Mouse (Mus musculus): ENCODE measurements at regions not wholly inside any gene's neighbourhood (a gene's known extent, or its start where the extent isn't known, plus 50 kb on each side); places are given as distances from the start of the nearest gene placed in this dataset.
A peak's percentile ranks its signal among the peaks of the same experiment; 100 is the strongest.

DNA sequence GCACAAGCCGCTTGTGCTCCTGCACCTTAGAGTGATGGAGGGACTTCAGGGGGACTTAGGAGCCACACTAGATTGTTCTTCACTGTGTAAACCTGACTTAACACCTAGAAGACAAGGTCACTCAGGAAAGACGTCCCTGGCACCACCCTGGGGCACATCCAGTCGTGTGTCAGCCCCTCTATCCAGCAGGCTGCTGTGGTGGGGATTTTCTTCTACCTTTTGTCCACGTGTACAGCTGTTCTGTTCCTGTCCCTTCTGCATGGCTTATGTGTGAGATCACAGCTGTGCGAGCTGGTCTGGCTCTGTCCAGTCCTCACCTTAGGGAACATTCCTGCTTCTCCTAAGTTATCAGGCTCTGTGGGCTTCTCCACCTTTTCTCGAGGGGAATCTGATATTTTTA lies 286.0 kb upstream of the Id2 start:
- no peak for DNase-seq (ENCODE audit: low spot score)

GRCm38 (mm10) chr12:25382475-25382874 lies 285.5 kb upstream of the Id2 start:
- no peak for DNase-seq (ENCODE audit: low spot score)

GRCm38 (mm10) chr12:25381619-25382018 lies 284.7 kb upstream of the Id2 start:
- DNase-seq (ENCODE audit: low spot score) = peak; percentile 10

- DNase-seq (ENCODE audit: low spot score) = no peak
These were observed 283.1 kb upstream of the Id2 start for GRCm38 (mm10) chr12:25379996-25380395.

DNA sequence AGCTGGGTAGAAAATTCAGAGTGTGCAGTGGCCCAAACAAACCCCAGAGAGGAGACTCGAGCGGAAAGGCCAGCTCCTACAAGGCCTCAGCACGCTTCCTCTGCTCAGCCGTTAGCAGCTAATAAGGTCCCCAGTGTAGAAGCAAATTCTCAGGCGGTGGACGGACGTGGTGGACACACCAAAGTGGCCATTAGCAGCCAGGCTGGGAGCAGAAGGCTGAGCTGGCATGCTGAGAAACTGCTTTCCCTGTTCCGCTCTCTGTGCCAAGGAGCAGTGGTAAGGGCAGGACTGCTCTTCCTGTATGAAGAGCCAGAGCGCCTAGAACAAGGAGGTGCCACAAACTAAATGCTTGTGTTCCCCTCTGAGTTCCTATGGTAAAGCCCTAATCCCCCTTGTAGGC lies 282.1 kb upstream of the Id2 start:
- no peak for DNase-seq (ENCODE audit: low spot score)

GRCm38 (mm10) chr12:25378036-25378645 lies 281.2 kb upstream of the Id2 start:
- DNase-seq (ENCODE audit: low spot score) = no peak

- no peak for DNase-seq (ENCODE audit: low spot score)
These were observed 279.5 kb upstream of the Id2 start for GRCm38 (mm10) chr12:25376451-25376850.

DNA sequence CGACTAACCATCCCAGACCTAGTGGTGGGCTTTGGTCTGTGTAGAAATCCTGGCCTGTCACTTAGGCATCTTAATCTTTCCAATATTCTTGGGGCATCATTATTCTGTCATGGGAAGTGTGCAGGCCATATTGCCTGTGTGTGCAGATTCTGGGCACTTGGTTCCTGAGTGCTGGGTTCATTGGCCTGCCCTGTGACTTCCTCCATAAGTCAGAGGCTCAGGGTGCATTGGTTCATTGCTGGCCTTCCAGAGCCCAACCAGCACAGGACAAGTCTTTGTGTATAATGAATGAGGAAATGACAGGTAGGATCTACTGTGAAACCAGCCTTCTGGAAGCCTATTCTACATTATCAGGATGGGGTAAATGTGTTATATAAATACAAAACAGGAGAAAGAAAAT lies 270.6 kb upstream of the Id2 start:
- DNase-seq (ENCODE audit: low spot score) = no peak

DNA sequence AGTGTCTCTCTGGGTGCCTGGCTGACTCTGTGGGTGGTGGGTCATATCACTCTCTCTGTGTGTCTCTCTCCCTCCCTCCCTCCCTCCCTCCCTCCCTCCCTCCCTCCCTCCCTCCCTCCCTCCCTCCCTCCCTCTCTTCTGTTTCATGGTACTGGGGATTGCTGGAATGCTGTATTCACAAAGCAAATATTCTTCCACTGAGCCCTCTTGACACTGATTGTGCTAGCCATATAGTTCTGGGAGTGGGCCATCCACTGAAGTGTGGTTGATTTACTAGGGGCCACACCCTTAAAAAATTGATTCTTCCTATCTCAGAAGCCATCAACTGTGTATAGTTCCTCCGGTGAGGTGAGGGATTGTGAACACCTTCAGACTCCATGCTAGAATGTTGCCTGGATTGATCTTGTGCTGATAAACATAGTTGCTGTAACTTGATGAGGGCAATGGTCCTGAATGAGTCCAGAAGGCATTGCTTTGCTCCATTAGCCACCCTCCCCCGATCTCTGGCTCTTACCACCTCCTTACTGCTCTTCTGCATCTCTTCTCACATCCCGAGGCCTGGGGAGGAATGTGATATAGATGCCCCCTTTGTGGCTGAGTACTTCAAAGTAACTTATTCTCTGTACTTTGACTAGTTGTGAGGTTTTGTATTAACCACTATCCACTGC lies 268.8 kb upstream of the Id2 start:
- no peak for DNase-seq (ENCODE audit: low spot score)

DNA sequence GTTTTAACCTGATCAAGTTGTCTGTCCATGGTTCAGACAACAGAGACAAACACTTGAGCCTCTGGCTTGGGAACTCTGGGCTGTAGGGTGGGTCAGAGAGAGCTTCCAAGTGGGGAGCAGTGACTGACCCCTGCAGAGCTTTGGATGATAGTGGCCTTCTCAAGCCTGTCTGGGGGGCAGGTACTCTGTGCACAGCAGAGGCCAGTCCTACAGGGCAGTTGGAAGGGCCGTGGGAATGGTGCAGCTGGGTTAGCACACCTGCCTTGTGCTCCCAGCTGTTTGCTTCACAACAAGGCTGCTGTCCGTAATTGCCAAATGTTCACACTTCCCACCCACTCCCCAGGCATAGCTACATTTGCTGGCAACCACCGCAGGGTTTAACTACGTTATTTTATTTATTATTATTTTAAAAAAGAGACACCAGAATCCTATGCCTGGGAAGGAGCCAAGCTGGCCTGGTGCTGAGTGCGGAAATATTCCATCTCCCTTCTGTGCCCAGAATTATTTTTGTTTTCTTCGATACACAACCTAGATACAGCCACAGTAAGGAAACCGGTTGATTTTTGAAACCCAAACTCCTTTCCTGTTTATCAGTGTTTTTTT lies 268.1 kb upstream of the Id2 start:
- no peak for DNase-seq (ENCODE audit: low spot score)

DNA sequence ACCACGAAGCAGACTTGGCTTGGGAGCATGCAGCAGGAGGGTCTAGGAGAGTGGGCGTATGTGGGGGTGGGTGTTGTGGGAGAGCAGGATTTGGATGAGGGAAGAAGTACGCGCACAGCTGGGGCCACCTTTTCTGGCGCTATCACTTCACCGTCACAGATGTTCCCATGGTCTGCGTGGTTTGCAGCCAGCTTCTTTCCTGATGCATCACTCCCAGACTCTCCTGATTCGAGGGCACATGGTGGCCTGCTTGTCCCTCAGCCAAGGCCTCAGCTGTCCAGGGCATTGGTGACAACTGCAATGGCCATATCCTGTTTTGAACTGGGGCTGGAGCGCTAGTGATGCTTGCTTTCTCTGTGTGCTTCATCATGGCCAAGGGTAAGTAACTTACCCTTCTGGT lies 266.9 kb upstream of the Id2 start:
- DNase-seq (ENCODE audit: low spot score) = no peak

GRCm38 (mm10) chr12:25363341-25363740 lies 266.4 kb upstream of the Id2 start:
- DNase-seq (ENCODE audit: low spot score) = no peak

GRCm38 (mm10) chr12:25362771-25363170 lies 265.8 kb upstream of the Id2 start:
- no peak for DNase-seq (ENCODE audit: low spot score)

DNA sequence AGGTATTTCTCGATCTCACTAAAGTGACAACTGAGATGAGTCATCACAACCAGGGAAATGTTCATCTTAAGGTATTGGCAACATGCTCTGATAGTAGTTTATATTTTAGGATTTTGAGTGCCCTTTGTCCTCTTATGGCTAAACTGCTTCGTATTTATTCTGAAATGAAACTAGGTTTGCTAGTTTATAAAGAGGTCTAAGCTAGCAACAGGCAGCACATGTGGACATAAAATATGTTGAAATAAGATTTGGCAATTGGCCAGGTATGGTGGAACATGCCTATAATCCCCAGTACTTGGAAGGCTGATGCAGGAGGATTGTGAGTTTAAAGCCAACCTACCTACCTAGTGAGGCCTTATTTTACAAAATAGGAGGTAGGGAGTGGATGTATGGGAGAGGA lies 263.8 kb upstream of the Id2 start:
- no peak for DNase-seq (ENCODE audit: low spot score)

DNA sequence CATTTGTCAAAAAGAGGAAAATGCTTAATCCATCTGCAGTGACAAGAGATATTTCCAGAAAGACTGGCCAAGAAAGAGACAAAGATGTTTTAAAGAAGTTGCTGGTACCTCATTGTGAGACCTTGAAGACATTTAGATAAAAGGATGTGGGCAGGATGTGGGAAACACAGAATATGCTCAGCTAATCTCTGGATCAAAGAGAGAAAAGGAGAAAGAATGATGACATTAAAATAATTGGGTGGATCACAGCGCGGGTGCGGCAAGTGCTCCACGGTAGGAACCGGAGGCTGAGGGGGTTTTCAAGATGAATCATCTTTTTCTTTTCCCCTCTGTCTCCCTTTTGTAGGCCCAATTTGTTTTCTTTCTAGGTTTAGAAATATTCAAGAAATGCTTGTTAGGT lies 263.0 kb upstream of the Id2 start:
- DNase-seq (ENCODE audit: low spot score) = no peak

GRCm38 (mm10) chr12:25358846-25359525 lies 262.0 kb upstream of the Id2 start:
- no peak for DNase-seq (ENCODE audit: low spot score)

DNA sequence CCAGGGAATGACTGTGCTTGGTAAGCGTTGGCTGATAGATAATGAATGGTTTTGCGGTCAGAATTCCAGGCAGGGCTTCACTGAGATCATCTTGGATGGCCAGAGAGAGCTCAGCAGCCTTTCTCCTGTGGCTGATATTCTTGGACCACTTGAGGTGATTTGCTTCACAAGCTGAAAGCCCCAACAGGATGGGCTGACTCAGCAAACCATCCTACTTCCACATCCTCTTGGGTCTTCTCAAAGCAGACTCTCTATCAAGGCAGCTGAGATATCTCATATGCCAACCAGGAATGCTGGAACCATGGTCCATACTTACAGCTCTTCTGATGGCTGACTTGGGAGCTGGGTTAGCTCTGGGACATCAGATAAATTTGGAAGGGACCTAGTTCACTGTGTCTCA lies 259.8 kb upstream of the Id2 start:
- no peak for DNase-seq (ENCODE audit: low spot score)

DNA sequence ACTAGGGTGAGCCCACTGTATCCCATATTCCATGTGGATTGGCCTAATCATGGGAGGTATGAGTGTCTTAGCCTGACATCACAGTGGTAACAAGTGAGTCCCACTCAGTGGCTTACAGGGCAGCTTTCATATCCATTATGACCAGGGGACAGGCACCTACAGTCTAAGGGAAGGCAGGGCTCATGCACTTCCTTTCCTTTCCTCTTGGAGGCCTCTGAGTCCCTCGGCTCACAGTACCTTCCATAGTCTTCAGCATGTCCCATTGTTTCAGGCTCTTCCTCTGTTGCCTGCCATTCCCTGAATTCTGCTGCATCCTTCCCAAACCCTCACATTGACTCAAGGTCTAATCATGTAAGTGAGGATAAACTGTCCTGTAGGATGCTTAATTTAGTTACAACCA lies 258.3 kb upstream of the Id2 start:
- DNase-seq (ENCODE audit: low spot score) = no peak

- DNase-seq (ENCODE audit: low spot score) = no peak
These were observed 256.5 kb upstream of the Id2 start for GRCm38 (mm10) chr12:25353402-25353896.

GRCm38 (mm10) chr12:25352160-25352559 lies 255.2 kb upstream of the Id2 start:
- no peak for DNase-seq (ENCODE audit: low spot score)

DNA sequence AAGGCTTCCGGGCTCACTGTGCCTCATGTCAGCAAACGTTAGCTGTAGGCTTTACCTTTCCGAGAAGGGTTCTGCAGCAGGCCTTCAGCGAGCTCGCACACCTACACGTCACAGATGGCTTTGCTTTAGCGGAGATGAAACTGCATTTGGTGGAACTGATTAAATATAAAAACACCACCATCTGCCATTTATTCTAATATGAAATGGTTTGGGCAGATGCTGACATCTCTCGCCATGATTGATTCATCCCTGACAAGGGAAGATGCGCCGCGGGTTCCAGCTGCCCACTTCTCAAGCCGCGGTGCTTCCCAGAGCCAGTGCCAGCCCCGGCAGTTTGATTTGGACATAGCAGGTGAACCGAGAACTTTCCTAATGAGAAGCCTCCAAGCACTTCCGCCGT lies 247.4 kb upstream of the Id2 start:
- DNase-seq (ENCODE audit: low spot score) = no peak

- DNase-seq (ENCODE audit: low spot score) = peak; percentile 15
These were observed 241.8 kb upstream of the Id2 start for GRCm38 (mm10) chr12:25338771-25339170.

DNA sequence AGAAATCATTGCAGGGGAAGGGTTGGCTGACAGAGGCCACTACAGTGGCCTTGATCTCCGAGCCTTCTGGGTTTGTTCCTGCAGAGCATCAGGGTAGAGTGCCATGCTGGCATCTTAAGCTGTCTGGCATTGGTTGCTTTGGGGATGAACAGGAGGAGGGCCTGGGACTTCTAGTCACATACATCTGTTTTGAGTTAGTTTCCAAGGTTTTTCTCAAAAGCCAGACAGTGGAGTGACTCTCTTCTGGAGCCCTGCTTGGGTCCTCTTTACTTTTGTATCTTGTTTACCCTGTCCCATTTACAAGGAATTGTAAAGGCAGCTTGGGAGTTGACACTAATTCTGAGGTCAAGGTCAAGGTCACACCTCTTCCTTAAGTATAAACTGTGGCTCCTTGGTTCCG lies 239.0 kb upstream of the Id2 start:
- no peak for DNase-seq (ENCODE audit: low spot score)

All from ovary, postnatal 36 days (tissue).